Mouse (Mus musculus) limb, embryonic 13.5 days (tissue): Measurements from ENCODE around the gene Enc1. TPM values are rescaled to one million over a fixed set of nuclear protein-coding genes. Genes with fewer than 3 reads are reported as not detected.
"Not testable (repeated sequence)": the region's sequence is repeated elsewhere in the genome, so short reads cannot be mapped to it uniquely, and the experiment has no call there.

Source experiments
- ATAC-seq: fragments of 200-750 bp; cut with Nextera tagmentation; 2 replicates; pipeline ENCODE4 v1.8.0; 2017; ENCODE audit warnings: low read depth, moderate number of reproducible peaks, moderate TSS enrichment; ENCODE audit not compliant: low FRiP score
- H3K27ac ChIP-seq: fragments of 300-500 bp; sonication (generic); 2 replicates; pipeline ENCODE4 v1.5.1; 2015; ENCODE audit warnings: inconsistent platforms, mild to moderate bottlenecking, moderate library complexity
- H3K27me3 ChIP-seq: fragments of 300-500 bp; sonication (generic); 2 replicates; pipeline ENCODE4 v1.6.1; 2015; ENCODE audit warnings: mild to moderate bottlenecking, inconsistent platforms
- H3K36me3 ChIP-seq: fragments of 300-500 bp; sonication (generic); 2 replicates; pipeline ENCODE4 v1.6.1; 2015; ENCODE audit warnings: inconsistent platforms, mild to moderate bottlenecking, moderate library complexity
- H3K4me1 ChIP-seq: fragments of 300-500 bp; sonication (generic); 2 replicates; pipeline ENCODE4 v1.6.1; 2015; ENCODE audit warnings: inconsistent platforms
- H3K4me2 ChIP-seq: fragments of 300-500 bp; sonication (generic); replicated peaks from 2 replicates; pipeline ENCODE4 v1.6.1; 2015; ENCODE audit warnings: inconsistent platforms, mild to moderate bottlenecking, moderate library complexity
- H3K4me3 ChIP-seq: fragments of 300-500 bp; sonication (generic); 2 replicates; pipeline ENCODE4 v1.5.1; 2015; ENCODE audit warnings: moderate library complexity, mild to moderate bottlenecking, inconsistent platforms
- H3K9ac ChIP-seq: fragments of 300-500 bp; sonication (generic); 2 replicates; pipeline ENCODE4 v1.6.1; 2015; ENCODE audit warnings: mild to moderate bottlenecking, inconsistent platforms
- H3K9me3 ChIP-seq: fragments of 300-500 bp; sonication (generic); 2 replicates; pipeline ENCODE4 v1.6.1; 2016; ENCODE audit warnings: inconsistent platforms
- WGBS: fragments of 180-500 bp; shearing (Covaris S2); methylation state at CpG from one replicate; pipeline ENCODE4 v1.1.7; 2015; 5-methylcytosine and 5-hydroxymethylcytosine counted together
- polyA plus RNA-seq: library from polyadenylated mRNA; unstranded; fragments of >200 nt; fragmentation: Nextera tagmentation; extraction: Ambion mirVana; gene quantifications from 2 replicates; pipeline ENCODE4 v1.2.1, GENCODE M21; 2015

Gene Enc1
- polyA plus RNA-seq, 1 experiment from 2014 or later, result 8.2 TPM

- no peak overlapping the region for H3K27ac ChIP-seq
- H3K27me3 ChIP-seq, result peaks cover 4% of the 10 kb centered on the region; the same call in 1 of the 2 replicates
- H3K9me3 ChIP-seq, result no peaks in the 10 kb centered on the region
- H3K4me1 ChIP-seq, result peaks cover 30% of the 10 kb centered on the region
- no peak overlapping the region for H3K9ac ChIP-seq
- ATAC-seq, result no peak
- 47% methylated on average over 6 of the region's 6 CpGs for WGBS
- H3K36me3 ChIP-seq, result peaks cover 22% of the 10 kb centered on the region
- no peak overlapping the region for H3K4me3 ChIP-seq
- H3K4me2 ChIP-seq, result no peak overlapping the region
These were observed 15.3 kb downstream of the Enc1 start for GRCm38 (mm10) chr13:97255976-97256848.

DNA sequence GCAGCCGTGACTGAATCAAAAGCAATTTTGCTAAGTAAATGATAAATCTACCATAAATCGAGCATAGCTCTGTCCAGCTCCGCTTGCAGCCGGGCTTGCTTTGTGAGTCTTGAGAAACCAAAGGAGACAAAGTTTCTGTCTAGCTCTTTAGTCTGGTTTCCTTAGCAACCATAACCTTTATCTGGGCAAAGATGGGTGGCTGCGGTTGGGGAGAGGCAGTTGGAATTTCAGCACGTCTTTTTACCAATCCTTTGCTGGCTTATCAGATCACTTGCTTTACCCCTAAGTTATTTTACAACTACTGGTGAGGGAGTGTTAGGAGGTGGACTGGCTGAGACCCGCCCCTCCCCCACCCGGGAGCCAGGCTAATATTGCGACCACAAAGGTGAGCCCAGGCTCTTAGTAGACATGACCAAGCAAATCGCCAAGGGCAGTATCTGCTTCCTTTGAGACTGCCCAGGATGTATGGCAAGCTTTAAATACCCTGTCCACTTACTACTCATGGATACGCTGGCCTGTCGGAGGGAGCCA is 16.0 kb downstream of the Enc1 start:
- Histone ChIP-seq H3K9ac (no peak overlapping the region), H3K27ac (no peak overlapping the region), H3K36me3 (peaks cover 15% of the 10 kb centered on the region), H3K4me2 (no peak overlapping the region), H3K4me1 (peaks cover 30% of the 10 kb centered on the region), H3K27me3 (peaks cover 4% of the 10 kb centered on the region; the same call in 1 of the 2 replicates), H3K9me3 (no peaks in the 10 kb centered on the region), H3K4me3 (no peak overlapping the region)
- ATAC-seq, result no peak
- 48% methylated on average over 12 of the region's 12 CpGs for WGBS

- H3K4me3 ChIP-seq, result no peak overlapping the region
- no peak for ATAC-seq
- H3K36me3 ChIP-seq, result no peaks in the 10 kb centered on the region
- no peak overlapping the region for H3K27ac ChIP-seq
- H3K27me3 ChIP-seq, result peaks cover under 1% of the 10 kb centered on the region; the same call in 1 of the 2 replicates
- no peak overlapping the region for H3K4me2 ChIP-seq
- H3K9ac ChIP-seq, result no peak overlapping the region
- H3K9me3 ChIP-seq, result no peaks in the 10 kb centered on the region
- H3K4me1 ChIP-seq, result peaks cover 32% of the 10 kb centered on the region
- WGBS, result 74% methylated on average over 16 of the region's 16 CpGs
These were observed 18.4 kb downstream of the Enc1 start for GRCm38 (mm10) chr13:97259271-97259670.

DNA sequence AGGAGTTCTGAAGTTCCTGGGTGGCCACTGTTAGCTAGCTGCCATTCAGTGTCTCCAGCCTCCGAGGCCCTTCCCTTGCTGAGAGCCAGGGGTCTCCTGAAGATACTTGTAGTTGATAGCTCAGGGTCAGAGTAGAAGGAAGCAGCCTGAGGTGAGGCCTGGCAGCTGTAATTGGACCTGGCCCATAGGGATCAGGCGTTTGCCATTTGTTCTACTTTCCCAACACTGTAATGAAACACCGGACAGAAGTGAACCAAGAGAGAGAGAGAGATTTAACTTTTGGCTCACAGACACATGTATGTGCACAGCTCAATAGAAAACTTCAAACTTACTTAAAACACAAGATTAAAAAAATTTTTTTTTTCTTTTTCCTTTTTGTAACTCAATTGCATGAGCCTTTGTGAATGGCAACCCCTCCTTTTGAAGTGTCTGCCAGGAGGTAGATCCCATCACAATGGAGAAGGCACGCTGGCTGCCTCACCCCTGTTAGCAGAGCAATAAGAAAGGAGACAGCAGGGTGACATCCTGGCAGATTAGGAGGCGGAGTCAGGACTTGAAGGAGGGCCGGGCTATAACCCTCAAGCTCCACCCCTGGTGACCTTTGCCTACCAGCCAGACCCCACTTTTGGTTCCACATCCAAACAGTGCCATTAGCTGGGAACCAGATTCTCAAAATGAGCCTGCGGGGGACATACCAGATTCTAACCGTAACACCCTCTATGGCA is 19.7 kb downstream of the Enc1 start:
- Histone ChIP-seq H3K4me3 (no peak overlapping the region), H3K9ac (no peak overlapping the region), H3K27ac (no peak overlapping the region), H3K4me2 (no peak overlapping the region), H3K36me3 (no peaks in the 10 kb centered on the region), H3K9me3 (no peaks in the 10 kb centered on the region), H3K4me1 (peaks cover 32% of the 10 kb centered on the region), H3K27me3 (no peaks in the 10 kb centered on the region)
- 41% methylated on average over 8 of the region's 8 CpGs for WGBS
- ATAC-seq, result no peak

- no peaks in the 10 kb centered on the region for H3K36me3 ChIP-seq
- H3K4me3 ChIP-seq, result no peak overlapping the region
- WGBS, result 66% methylated on average over 7 of the region's 8 CpGs
These were observed 20.6 kb downstream of the Enc1 start for GRCm38 (mm10) chr13:97261549-97261948.

DNA sequence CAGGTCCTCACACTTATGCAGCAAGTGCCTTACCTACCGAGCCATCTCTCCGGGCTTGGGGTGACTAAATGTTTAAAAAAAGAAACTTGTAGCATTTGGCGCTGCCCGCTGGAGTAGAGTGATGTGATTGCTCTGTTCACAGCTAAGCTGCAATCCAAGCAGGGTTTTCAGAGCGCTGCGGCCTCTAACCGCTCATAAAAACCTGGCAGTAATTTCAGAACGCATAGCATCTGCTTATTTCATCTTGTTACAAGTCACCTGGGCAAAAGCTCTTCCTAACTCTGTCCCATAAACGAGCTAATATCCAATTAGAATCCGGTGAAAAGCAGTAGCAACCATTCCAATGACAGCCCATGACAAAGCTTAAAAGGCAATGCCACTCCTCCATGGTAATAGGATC is 21.8 kb downstream of the Enc1 start:
- ATAC-seq, result no peak
- Histone ChIP-seq H3K27me3 (no peaks in the 10 kb centered on the region), H3K36me3 (no peaks in the 10 kb centered on the region), H3K4me3 (no peak overlapping the region), H3K9me3 (no peaks in the 10 kb centered on the region), H3K4me1 (peaks cover 19% of the 10 kb centered on the region), H3K4me2 (0 out of 2 replicates have a peak overlapping the region, but pooled peaks have one; percentile 9), H3K9ac (no peak overlapping the region), H3K27ac (no peak overlapping the region)
- WGBS, result 38% methylated on average over 10 of the region's 10 CpGs

More at GRCm38 (mm10) chr13:97261549-97261948, 20.6 kb downstream of the Enc1 start:
- Histone ChIP-seq H3K9ac (no peak overlapping the region), H3K4me2 (no peak overlapping the region), H3K27me3 (no peaks in the 10 kb centered on the region), H3K27ac (no peak overlapping the region), H3K4me1 (peaks cover 26% of the 10 kb centered on the region), H3K9me3 (no peaks in the 10 kb centered on the region)
- no peak for ATAC-seq

GRCm38 (mm10) chr13:97265534-97265933 is 24.6 kb downstream of the Enc1 start:
- not testable (repeated sequence) for H3K9me3 ChIP-seq, H3K4me2 ChIP-seq, H3K27me3 ChIP-seq, H3K4me1 ChIP-seq, H3K4me3 ChIP-seq, H3K27ac ChIP-seq, H3K9ac ChIP-seq, ATAC-seq, H3K36me3 ChIP-seq
- 86% methylated on average over 6 of the region's 6 CpGs for WGBS

DNA sequence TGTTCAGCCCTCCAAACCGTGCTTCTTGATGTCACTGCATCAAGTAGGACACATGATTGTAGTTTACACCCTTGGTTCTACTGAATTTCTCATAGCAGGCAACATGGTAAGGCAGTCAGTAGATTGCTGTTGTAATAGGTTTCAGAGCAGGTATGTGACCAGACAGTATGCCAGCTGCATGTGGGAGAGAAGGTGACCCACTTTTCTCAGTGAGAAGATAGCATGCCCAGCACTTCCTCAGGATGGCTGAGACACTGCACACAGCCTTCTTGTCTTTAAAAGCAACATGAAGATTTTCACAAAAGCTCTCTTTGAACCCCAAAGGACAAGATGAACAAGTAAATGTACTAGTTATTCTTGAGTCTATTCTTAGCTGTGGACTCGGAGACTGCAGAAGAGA is 29.8 kb downstream of the Enc1 start:
- no peak overlapping the region for H3K27ac ChIP-seq
- WGBS, result 86% methylated on average over 2 of the region's 2 CpGs
- H3K4me3 ChIP-seq, result no peak overlapping the region

GRCm38 (mm10) chr13:97271641-97272040 is 30.7 kb downstream of the Enc1 start:
- H3K36me3 ChIP-seq, result no peaks in the 10 kb centered on the region
- H3K9me3 ChIP-seq, result peaks cover 4% of the 10 kb centered on the region; the same call in 1 of the 2 replicates
- 66% methylated on average over 6 of the region's 6 CpGs for WGBS
- no peak overlapping the region for H3K9ac ChIP-seq
- no peak overlapping the region for H3K4me3 ChIP-seq
- no peak overlapping the region for H3K4me2 ChIP-seq
- H3K27me3 ChIP-seq, result no peaks in the 10 kb centered on the region
- no peak overlapping the region for H3K27ac ChIP-seq
- no peak for ATAC-seq
- H3K4me1 ChIP-seq, result no peaks in the 10 kb centered on the region

More for the DNA sequence above, 29.8 kb downstream of the Enc1 start:
- Histone ChIP-seq H3K36me3 (no peaks in the 10 kb centered on the region), H3K4me1 (no peaks in the 10 kb centered on the region), H3K9me3 (peaks cover 4% of the 10 kb centered on the region; the same call in 1 of the 2 replicates), H3K4me2 (no peak overlapping the region), H3K9ac (no peak overlapping the region), H3K27me3 (no peaks in the 10 kb centered on the region)
- no peak for ATAC-seq

DNA sequence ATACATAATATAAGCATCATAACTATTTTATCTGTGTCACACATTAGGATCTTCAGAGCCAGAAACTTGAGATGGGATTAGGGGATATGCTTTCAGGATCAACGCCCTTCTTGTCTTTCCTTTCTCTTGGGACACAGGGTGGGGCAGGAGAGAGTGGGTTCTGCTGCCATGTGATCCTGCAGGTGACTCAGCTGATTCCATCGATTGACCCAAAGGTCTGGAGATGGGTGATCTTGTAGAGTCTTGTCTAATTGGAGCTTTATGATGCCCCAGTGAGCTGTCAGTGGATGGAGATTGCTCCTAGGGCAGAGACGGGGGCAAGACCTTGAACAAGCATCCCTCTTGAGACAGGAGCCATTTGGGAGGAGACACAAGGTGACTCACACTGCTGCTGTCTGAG is 33.9 kb downstream of the Enc1 start:
- Histone ChIP-seq H3K4me2 (no peak overlapping the region), H3K9ac (no peak overlapping the region), H3K4me3 (no peak overlapping the region), H3K27ac (no peak overlapping the region), H3K4me1 (no peaks in the 10 kb centered on the region), H3K9me3 (no peaks in the 10 kb centered on the region), H3K36me3 (no peaks in the 10 kb centered on the region), H3K27me3 (no peaks in the 10 kb centered on the region; the same call in 1 of the 2 replicates)
- ATAC-seq, result no peak
- WGBS, result 85% methylated on average over 3 of the region's 3 CpGs

- Histone ChIP-seq H3K4me3 (no peak overlapping the region), H3K4me1 (no peaks in the 10 kb centered on the region), H3K4me2 (no peak overlapping the region), H3K36me3 (no peaks in the 10 kb centered on the region), H3K27me3 (no peaks in the 10 kb centered on the region; the same call in 1 of the 2 replicates), H3K9me3 (no peaks in the 10 kb centered on the region), H3K27ac (no peak overlapping the region), H3K9ac (no peak overlapping the region)
- ATAC-seq, result no peak
- 75% methylated on average over 10 of the region's 10 CpGs for WGBS
These were observed 34.6 kb downstream of the Enc1 start for GRCm38 (mm10) chr13:97275482-97275881.
